Mouse (Mus musculus): ENCODE measurements at regions not wholly inside any gene's neighbourhood (a gene's known extent, or its start where the extent isn't known, plus 50 kb on each side); places are given as distances from the start of the nearest gene placed in this dataset.
A peak's percentile ranks its signal among the peaks of the same experiment; 100 is the strongest.
"Not testable (repeated sequence)": the region's sequence is repeated elsewhere in the genome, so short reads cannot be mapped to it uniquely, and the experiment has no call there.

DNA sequence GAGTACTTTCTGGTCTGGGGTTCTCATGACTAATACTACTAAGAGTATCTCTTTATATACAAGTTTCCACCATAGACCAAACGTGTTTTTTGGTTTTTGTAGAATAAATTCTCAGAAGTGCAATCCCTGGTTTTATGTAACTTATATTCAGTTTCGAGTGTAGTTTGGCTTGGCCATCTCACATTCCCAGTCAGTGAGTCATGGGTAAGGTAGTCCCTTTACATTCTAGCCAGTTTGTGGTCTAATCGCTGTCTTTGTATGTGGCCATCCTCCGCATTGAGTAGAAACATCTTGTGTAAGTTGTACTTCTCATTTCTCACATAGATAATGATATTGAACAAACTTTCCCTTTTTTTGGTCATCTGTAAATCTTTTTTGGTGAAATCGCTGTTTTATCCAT is 88.3 kb downstream of the Anxa5 start:
- no peak for DNase-seq (ENCODE audit: low read depth, low spot score)

DNA sequence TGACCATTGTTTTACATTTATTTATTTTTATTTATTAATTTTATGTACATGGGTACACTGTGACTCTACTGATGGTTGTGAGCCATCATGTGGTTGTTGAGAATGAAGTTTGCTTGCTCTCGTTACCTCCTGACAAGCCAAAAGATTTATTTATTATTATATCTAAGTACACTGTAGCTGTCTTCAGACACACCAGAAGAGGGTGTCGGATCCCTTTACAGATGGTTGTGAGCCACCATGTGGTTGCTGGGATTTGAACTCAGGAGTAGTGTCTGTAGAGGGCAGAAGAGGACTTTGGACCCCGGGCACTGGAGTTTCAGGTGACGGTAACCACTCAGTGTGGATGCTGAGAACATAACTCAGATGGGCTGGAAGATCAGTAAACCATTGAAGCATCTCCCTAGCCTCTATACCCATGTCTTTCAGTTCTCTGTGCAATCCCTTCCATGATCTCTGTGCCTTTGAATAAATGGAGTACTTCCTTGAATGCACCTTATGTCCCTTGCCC is 92.2 kb downstream of the Anxa5 start:
- DNase-seq (ENCODE audit: low read depth, low spot score): no peak

DNA sequence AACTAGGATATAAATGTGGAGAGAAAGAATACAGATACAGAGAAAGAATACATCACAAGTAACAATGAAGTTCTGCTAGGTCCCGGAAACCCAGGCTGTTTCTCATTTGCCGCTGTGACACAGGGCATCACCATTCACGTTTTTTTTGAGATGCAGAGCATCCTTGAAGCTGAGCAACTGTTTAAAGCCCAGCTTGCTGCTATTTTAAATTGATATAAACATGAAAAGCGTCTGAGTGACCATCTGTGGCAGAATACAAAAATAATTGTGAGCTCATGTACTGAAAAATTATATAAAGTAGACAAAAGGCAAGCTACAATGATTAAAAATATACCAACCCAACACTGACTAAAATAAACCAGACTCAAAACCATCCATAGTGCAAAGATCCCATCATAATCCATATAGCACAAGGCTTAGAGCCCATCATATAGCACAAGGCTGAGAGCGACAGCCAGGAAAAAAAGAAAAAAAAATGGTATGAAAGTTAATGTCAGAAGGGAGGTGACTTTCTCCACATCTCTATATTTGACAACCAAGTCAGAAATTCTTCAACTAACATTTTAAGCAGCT is 94.0 kb downstream of the Anxa5 start:
- DNase-seq (ENCODE audit: low read depth, low spot score): no peak

DNA sequence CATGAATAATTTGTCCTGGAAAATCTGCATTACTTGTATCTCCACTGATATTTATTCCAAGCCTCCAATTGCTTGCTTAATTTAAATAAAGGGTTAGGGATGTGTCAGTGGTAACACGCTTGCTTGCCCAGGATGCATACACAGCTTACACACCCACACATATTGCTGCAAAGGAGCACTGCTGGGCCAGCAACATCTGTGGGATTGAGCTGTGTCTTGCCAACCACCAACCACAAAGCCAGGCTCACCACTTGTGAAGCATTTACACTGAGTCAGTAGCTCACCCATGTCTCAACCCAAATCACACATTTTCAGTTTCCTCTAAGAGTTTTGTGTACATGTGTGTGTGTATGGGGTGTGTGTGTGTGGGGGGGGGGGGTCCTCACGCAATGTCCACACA is 100.0 kb downstream of the Anxa5 start:
- no peak for DNase-seq (ENCODE audit: low read depth, low spot score)

DNA sequence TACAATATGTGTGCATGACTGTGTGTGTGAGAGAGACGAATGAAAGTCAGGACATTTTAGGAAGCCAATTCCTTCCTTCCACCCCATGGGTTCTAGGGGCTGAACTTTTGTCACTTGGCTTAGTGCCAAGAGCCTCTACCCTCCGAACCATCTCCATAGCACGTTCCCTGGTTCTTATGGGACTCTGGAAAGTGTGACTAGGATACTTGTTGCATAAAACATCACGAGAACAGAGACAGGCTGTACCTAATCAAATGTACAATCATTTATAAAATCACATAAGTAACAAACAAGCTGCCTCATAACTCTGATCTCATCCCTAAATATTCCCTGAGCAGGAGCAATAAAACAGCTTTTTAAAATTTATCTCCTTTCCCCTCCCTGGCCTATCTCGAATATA is 100.8 kb downstream of the Anxa5 start:
- no peak for DNase-seq (ENCODE audit: low read depth, low spot score)

DNA sequence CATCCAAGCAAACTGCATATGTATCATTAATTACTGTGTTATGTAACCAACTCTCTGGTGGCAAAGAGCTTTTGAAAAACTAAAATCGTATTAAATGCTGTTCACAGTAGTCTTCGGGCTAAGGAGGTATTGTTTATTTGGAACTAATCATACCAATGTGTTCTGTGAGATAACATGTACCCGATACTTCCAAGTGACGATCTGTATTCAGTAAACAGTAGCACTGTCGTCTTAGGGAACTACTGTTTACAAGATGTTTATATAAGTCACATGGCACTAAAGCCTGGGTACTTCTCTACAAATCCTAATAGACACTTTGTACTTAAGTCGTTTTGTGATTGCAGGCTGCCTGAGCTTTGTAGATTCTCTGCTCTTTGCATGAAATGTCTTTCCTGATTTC is 114.8 kb downstream of the Anxa5 start:
- no peak for DNase-seq (ENCODE audit: low read depth, low spot score)

DNA sequence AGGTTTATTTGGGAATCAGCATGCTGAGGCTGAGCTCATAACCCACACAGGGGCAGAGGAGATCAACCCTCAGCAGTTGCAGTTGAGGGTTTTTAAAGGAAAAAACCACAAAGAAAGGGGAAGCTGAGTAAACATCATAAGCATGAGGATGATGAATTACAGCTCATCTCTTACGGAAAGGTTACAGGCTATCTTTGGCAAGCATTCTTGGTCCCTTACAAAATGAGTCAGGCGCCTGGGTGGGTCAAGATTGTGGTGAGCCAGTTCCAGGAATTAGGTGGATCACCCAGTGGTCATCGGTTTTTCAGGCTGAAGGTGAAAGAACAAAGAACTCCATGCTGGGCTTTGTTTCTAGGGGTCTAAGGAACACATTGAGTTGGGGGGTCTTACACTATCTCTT is 121.5 kb downstream of the Anxa5 start:
- DNase-seq (ENCODE audit: low read depth, low spot score): not testable (repeated sequence)

DNA sequence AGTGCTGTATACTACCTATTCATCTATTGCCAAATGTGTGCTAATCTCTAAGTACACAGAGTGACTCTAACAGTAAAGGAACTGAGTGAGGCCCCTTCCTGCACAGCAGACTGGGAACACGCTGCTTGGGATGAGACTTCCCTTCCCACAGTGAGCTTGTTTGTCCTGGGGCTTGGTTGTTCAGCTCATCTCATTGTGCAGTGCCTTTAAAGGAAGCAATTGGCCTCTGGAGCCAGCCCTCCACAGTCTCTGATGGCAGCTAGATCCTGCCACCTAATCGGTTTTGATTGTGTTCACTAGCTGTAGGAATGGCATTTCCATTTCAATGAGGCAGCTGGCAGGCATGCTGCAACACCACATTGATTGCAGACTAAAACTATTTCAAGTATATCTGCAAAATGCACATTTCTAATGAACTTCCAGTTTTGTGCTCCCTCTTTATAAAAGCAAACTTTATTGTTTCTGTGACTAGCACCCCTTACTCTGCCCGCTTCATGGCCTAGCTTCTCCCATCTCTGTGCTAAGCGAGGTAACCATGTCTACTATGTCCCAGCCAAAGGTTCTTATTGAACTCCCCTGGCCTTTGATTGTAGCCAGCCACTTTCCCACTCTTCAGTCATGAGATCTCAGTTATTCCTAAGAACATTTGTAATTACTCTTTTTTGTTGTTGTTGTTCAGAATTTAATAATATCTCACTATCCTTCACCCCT is 123.5 kb downstream of the Anxa5 start:
- DNase-seq (ENCODE audit: low read depth, low spot score): no peak

DNA sequence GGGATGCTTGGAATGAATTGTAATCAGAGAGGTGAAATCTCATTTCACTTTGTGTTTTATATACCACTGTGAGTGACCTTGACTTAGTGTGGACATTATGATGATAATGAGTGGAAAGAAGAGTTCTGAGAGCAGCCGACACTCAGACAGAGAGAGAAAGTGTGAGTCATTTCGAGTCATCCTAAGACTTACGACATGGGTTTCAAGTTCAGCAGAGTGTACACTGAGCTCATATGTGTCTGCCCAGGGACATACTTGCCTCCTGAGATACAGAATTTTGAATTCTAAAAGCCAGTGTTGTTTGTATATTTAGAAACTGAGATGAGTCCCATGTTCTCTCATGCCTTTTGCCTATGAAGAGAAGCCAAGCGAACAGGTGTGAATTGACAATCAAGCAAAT is 126.6 kb downstream of the Anxa5 start:
- DNase-seq (ENCODE audit: low read depth, low spot score): no peak

DNA sequence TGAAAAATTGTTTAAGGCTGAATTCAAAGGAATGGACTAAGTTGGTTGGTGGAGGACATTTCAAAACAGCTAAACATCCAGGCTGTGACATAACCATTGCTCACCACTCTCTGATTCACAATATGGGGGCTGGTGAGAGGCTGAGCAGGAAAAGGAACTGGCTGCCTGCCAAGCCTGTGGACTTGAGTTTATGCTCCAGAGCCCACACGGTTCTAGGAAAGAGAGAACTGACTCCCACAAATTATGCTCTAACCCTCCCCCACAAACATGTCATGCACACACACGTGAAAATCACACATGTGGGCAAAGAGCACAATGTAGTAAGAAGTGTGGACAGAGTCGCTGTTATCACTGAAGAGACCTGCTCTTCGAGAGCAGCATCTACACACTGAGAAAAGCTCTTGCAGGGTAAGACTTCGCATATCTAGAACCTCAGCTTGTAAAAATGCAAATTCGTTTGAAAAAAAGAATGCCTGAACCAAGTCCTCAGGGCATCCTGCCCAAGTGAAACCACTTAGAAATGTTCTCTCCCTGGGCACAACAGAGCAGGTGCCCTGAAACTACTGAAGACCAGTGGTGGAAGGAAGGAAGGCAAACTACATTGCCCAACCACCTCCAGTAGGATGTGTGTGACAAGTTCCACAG is 118.9 kb upstream of the Qrfpr start:
- DNase-seq (ENCODE audit: low read depth, low spot score): no peak

DNA sequence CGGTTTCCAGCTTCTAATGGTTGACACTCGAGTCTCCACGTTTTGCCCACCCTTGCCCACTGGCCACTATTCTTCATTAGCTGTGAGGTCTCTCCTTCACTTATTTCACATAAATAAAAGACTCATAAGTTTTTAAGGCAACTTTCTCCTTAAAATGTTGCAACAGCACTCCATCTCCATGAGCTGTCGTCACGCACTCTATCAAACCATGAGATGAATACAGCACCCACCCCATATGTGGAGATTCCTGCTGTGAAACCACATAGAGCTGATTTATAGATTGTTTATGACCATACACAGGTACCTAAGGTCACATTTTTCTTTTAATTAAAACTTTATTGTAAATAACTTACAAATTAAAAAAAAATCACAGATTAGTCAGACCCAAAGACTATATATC is 117.5 kb upstream of the Qrfpr start:
- no peak for DNase-seq (ENCODE audit: low read depth, low spot score)

DNA sequence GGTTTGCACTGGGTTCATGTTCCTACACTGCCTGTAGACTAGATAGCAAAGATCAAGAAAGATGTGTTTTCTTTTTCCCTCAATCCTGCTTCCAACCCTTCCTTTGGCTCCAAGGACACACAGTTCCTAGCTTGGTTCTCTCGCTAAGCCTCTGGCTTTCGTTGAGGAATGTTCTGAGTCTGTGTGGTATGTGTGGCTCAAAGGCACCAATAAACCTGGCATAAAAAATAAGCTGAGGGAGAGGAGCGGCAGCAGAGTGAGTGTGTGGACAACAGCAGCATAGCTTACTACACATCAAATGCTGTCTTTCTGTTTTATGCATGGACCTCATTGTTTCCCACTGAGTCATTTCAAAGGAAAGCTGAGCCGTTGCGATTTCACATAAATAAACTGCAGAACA is 112.2 kb upstream of the Qrfpr start:
- no peak for DNase-seq (ENCODE audit: low read depth, low spot score)

DNA sequence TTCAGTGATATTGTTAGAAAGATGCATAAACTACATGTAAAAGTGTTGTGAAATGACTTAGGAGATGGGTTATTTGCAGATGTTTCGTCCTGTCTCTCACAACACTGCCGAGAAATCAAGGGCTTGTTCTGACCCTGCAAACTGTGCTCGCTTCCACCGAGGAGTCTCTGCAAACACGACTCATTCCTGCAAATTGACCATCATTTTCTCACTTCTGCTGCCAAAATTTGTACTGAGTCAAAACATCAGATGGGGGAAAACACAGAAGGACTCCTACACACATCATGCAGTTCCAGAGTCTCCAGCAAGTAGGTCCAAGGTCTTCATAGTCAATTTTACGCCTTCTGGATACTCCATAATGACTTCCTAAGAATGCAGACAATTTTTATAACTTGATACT is 109.9 kb upstream of the Qrfpr start:
- no peak for DNase-seq (ENCODE audit: low read depth, low spot score)

DNA sequence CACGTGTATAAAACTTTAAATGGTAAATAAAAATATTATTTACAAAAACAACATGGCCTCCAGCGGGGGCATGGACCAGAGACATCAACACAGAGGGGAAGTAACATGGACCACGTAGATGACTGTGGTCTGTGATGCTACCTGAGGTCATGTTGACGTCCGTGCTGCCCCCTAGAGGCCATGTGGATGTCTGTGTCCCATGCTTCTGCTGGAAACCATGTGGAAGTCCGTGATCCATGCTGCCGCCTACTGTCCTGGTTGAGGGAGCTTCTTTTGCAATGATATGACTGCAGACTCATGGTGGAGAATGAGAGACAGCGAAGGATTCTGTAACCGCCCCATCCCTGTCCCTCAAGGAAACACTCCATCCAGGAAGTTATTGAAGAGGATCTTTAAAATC is 108.5 kb upstream of the Qrfpr start:
- DNase-seq (ENCODE audit: low read depth, low spot score): peak; percentile 42

DNA sequence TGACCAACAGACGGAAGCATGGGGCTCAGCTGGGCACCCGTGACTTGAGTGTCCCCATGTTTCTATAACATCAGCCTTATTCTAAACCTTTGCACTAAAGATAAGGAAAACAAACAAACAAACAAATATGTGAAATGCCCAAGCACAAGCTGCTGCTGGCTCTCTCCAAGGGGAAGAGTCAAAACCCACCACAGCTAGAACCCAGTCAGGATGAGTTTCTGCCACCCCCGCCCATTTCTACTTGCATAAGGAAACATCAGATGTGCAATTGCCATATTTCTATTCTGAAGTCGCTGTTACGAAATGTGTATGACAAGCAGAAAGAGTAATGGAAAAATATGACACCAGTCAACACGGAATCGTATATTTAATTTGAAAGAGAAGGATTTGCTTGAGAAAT is 107.5 kb upstream of the Qrfpr start:
- DNase-seq (ENCODE audit: low read depth, low spot score): no peak

DNA sequence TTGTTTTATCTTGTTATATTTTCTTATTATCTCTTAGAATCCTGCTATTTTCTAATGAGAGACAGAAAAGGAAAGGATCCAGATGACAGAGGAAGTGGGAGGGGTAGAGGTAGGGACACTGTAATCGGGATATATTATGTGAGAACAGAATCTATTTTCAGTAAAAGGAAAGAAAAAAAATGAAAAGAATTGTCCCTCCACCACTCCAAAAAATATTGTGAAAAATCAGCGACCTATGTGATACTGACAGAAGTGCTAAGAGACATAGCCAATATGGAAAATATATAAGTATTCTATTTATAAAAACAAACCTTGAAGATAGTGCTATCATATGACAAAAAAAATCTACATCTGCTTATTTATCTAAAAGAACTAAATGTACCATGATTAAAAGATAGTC is 106.8 kb upstream of the Qrfpr start:
- no peak for DNase-seq (ENCODE audit: low read depth, low spot score)

DNA sequence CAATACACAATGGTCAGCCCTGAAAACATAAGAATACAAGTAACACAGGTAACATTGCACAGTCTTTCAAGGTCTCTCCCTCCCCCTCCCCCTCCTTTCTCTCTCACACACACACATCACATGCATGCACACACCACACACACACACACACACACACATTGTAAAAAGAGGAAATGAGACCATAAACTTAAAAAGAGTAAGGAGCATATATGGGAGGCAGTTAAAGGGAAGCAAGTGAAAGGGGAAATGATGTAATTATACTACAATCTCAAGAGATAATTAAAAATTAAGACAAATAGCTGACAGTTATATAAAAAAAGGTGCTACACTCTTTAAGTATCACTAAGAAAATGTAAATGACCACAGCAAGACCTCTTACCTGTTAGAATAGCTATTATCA is 96.5 kb upstream of the Qrfpr start:
- no peak for DNase-seq (ENCODE audit: low read depth, low spot score)

DNA sequence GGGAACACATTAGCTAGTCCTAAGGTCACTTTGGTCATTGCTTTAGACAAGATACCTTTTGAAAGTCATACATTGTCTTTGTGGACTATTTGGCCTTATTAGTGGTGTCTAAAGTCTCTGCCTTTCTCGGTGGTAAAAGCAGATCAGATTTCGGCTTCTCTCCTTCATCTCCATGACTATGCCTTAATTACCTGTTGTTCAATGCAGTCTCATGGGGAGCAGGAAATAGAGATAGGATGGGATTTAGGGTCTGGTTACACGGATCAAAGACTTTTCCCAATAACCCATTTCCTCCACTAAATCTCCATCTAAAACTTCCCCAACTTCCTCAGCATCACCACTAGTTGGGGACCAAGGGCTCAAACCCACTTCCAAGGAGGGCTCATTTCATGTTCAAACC is 89.2 kb upstream of the Qrfpr start:
- no peak for DNase-seq (ENCODE audit: low read depth, low spot score)

DNA sequence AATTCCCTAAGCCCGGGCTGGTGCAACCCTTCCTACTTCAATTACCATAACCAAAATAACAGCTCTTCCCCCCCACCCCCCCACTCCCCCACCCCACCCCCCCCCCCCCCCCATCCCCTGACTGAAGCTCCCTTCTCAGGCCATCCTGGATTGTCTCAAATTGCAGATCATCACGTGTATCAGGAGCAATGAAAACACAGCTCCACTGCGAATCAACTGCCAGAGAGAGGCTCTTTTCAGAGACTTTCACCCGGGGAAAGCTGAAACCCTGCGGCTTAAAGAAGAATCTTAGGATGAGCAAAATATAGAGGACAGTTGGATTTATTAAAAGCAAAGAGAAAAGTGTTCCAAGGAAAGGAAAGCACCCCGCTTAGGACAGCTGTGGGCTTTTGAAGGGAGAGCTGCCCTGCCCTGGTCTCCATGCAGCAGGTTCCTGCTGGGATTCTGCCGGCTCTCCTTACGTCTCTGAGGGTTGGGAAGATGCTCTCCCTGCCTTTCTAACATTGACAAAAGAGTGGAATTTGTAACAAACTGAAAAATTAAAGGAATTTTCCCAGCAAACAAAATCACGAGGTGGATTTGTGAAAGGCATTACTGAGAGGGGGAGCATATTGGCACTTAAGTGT is 88.6 kb upstream of the Qrfpr start:
- no peak for DNase-seq (ENCODE audit: low read depth, low spot score)

DNA sequence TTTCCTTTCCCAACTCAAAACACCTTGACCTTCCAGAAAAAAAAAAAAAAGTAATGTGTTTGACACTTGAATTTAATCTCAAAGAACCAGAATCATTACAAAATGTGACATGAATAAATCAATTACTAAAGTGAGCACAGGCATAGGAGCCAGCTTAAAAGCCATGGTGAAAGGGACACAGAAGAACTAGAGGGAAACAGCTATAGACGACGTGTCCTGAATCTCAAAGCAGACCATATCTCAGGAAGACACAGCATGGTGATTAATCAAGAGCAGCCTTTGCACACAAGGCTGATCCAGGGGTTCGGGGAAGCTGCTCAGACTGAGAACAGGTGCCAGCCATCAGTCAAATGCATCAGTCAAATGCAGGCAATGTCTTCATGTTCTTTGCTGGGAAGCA is 74.7 kb upstream of the Qrfpr start:
- DNase-seq (ENCODE audit: low read depth, low spot score): no peak

DNA sequence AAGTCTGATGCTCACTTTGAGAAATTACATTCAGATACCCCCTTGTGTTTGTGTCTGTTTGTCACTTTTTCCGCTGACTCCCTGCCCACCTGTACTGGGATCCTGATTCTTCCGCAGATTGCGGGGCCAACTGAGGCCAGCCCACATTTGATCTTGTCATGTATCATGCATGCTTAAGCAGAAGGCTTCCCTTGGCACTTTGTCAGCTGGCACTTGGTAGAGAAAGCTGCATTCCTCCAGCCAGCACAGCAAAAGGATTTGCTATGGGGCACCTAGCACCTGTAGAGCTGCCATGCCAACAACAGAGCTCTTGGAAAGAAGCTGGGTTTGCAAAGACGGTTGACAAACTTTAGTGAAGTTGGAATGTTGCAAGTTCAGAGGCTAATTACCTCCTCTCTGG is 69.9 kb upstream of the Qrfpr start:
- no peak for DNase-seq (ENCODE audit: low read depth, low spot score)

DNA sequence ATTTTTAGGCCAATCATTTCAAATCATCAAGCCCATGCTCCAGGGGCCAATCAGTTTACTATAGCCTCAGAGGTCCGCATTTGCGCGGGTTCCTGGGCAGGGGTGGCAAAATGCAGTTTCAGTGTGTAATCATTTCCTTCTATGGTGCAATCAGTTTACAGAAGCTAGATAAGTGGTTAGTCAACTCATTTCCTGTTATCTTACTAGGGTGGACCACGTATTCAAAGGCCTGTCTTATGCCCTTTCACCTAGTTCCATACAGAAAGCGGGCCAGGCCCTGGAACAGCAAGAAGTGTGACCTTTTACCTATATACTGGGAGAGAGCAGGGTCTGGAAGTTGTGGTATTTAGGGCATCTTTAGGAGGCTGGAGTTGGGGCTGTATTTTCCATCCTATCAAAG is 62.0 kb upstream of the Qrfpr start:
- DNase-seq (ENCODE audit: low read depth, low spot score): no peak

DNA sequence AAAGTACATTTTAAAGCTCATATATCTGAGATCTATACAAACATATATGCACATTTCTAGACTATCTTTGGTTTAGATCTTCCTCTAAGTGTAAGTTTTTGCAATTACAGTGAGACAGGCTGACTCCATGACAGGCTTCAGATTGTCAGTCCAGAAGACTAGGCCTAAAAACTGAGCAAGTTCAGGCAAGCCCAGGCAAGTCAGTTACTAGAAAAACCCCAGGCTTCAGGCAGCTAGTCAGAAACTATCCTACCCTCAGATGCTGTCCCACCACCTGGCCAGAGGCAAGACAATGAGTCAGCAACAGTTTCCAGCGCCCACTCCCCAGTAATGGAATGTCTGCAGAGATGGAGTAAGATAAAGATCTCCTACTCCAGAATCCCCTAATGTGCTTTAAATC is 53.4 kb upstream of the Qrfpr start:
- DNase-seq (ENCODE audit: low read depth, low spot score): no peak
